Mouse (Mus musculus): ENCODE data around the gene Tmem156. TPM values are rescaled to one million over a fixed set of nuclear protein-coding genes. Genes with fewer than 3 reads are reported as not detected.

Gene Tmem156
- total and polyA plus RNA-seq, 3 experiments, result 7.3 to 16.6 (median 15.8) TPM

- Histone ChIP-seq H3K27me3 (replicated peaks) (no peaks in the 10 kb centered on the region), H3K4me3 (replicated peaks in 1 of 3; ENCODE audit: low read depth in 2 of 3, low read length in 2 of 3, poor library complexity in 1 of 3) (no peak overlapping the region), H3K79me2 (replicated peaks; ENCODE audit: control insufficient read depth, extremely low read depth, insufficient read depth, poor library complexity, severe bottlenecking) (no peaks in the 10 kb centered on the region), H3K4me2 (ENCODE audit: insufficient read depth, low read depth, poor library complexity, severe bottlenecking) (no peak overlapping the region), H3K9me3 (replicated peaks; ENCODE audit: low read length) (peaks cover 5% of the 10 kb centered on the region), H3K36me3 (replicated peaks in 1 of 2; ENCODE audit: control insufficient read depth in 1 of 2, insufficient read depth in 1 of 2, low read length in 1 of 2) (no peaks in the 10 kb centered on the region), H3K27ac (ENCODE audit: insufficient read depth, low read depth) (no peak overlapping the region), H3K9ac (ENCODE audit: insufficient read depth, low read depth) (no peak overlapping the region), H3K4me1 (ENCODE audit: control insufficient read depth in 1 of 2, insufficient read depth in 2 of 2) (peaks cover 0 to 5% of the 10 kb centered on the region in 2 experiments; a peak in 1 of 4 replicates)
- TF ChIP-seq MXI1 (IDR thresholded peaks at IDR 0.05; ENCODE audit: low read depth, low read length), result no peak
- no peak for TF ChIP-seq ETS1 (conservative IDR thresholded peaks at IDR 0.05; ENCODE audit: low read depth, low read length)
- no peak for TF ChIP-seq MYC (IDR thresholded peaks at IDR 0.05; ENCODE audit: low read depth, low read length)
- no peak for TF ChIP-seq IRF4 (IDR thresholded peaks at IDR 0.05; ENCODE audit: low read depth, low read length)
- TF ChIP-seq TBP (conservative IDR thresholded peaks at IDR 0.05; ENCODE audit: low read depth, low read length), result no peak
- TF ChIP-seq MAZ (IDR thresholded peaks at IDR 0.05; ENCODE audit: low read depth, low read length), result no peak
- no peak for TF ChIP-seq MEF2A (IDR thresholded peaks at IDR 0.05; ENCODE audit: borderline replicate concordance, low read depth, low read length)
- TF ChIP-seq RCOR1 (conservative IDR thresholded peaks at IDR 0.05; ENCODE audit: low read depth, low read length), result no peak
- TF ChIP-seq POLR2A (IDR thresholded peaks at IDR 0.05; ENCODE audit: low read depth, low read length), result no peak
- no peak for TF ChIP-seq GABPA (IDR thresholded peaks at IDR 0.05; ENCODE audit: insufficient replicate concordance, low read depth, low read length)
- TF ChIP-seq KAT2A (IDR thresholded peaks at IDR 0.05; ENCODE audit: insufficient replicate concordance, low read length), result no peak
- no peak for TF ChIP-seq JUND (conservative IDR thresholded peaks at IDR 0.05; ENCODE audit: low read depth, low read length)
- no peak for TF ChIP-seq NRF1 (IDR thresholded peaks at IDR 0.05; ENCODE audit: low read depth, low read length)
- no peak for TF ChIP-seq SIN3A (IDR thresholded peaks at IDR 0.05; ENCODE audit: low read length)
- TF ChIP-seq USF1 (IDR thresholded peaks at IDR 0.05; ENCODE audit: low read depth, low read length), result no peak
- no peak for TF ChIP-seq CHD1 (IDR thresholded peaks at IDR 0.05; ENCODE audit: low read depth, low read length)
- dilution Hi-C loops (cut with MboI; ENCODE audit: extremely low pct_ligation_motif_present, extremely low pct_unique_long_range_greater_than_20kb, low sequenced_read_pairs) (no loop called here), in situ Hi-C loops (cut with MboI; ENCODE audit: low pct_ligation_motif_present, low pct_unique_long_range_greater_than_20kb, low sequenced_read_pairs) (loop anchor here (25.0 kb wide), 1 partner anchor 693 kb away; no protein-coding TSS in a partner anchor)
- DNase-seq (ENCODE audit: extremely low read depth), result no peak
These were observed 72.8 kb downstream of the Tmem156 start for GRCm38 (mm10) chr5:65019109-65019508.

- Histone ChIP-seq H3K9ac (ENCODE audit: insufficient read depth, low read depth) (no peak overlapping the region), H3K4me2 (ENCODE audit: insufficient read depth, low read depth, poor library complexity, severe bottlenecking) (no peak overlapping the region), H3K79me2 (replicated peaks; ENCODE audit: control insufficient read depth, extremely low read depth, insufficient read depth, poor library complexity, severe bottlenecking) (no peaks in the 10 kb centered on the region), H3K27me3 (replicated peaks) (no peaks in the 10 kb centered on the region), H3K4me3 (replicated peaks in 1 of 3; ENCODE audit: low read depth in 2 of 3, low read length in 2 of 3, poor library complexity in 1 of 3) (no peak overlapping the region), H3K9me3 (replicated peaks; ENCODE audit: low read length) (peaks cover under 1% of the 10 kb centered on the region), H3K36me3 (replicated peaks in 1 of 2; ENCODE audit: control insufficient read depth in 1 of 2, insufficient read depth in 1 of 2, low read length in 1 of 2) (no peaks in the 10 kb centered on the region), H3K27ac (ENCODE audit: insufficient read depth, low read depth) (no peak overlapping the region), H3K4me1 (ENCODE audit: control insufficient read depth in 1 of 2, insufficient read depth in 2 of 2) (peaks cover 2 to 10% of the 10 kb centered on the region in 2 experiments; a peak in 1 of 4 replicates)
- dilution Hi-C loops (cut with MboI; ENCODE audit: extremely low pct_ligation_motif_present, extremely low pct_unique_long_range_greater_than_20kb, low sequenced_read_pairs), result no loop called here
- TF ChIP-seq ZNF384 (IDR thresholded peaks at IDR 0.05; ENCODE audit: low read depth, low read length), result no peak
- TF ChIP-seq RAD21 (IDR thresholded peaks at IDR 0.05; ENCODE audit: low read depth, low read length), result no peak
- TF ChIP-seq USF2 (conservative IDR thresholded peaks at IDR 0.05; ENCODE audit: low read depth, low read length), result no peak
- TF ChIP-seq USF1 (IDR thresholded peaks at IDR 0.05; ENCODE audit: low read depth, low read length), result no peak
- TF ChIP-seq SIN3A (IDR thresholded peaks at IDR 0.05; ENCODE audit: low read length), result no peak
- TF ChIP-seq KAT2A (IDR thresholded peaks at IDR 0.05; ENCODE audit: insufficient replicate concordance, low read length), result no peak
- DNase-seq (ENCODE audit: extremely low read depth), result no peak
- in situ Hi-C loops (cut with MboI; ENCODE audit: low pct_ligation_motif_present, low pct_unique_long_range_greater_than_20kb, low sequenced_read_pairs), result loop anchor here (25.0 kb wide), 1 partner anchor 697 kb away; no protein-coding TSS in a partner anchor
These were observed 76.4 kb downstream of the Tmem156 start for GRCm38 (mm10) chr5:65015508-65015907.

All from CH12.LX (cell line).